Mouse (Mus musculus): ENCODE data around the gene Arv1.
A peak's percentile ranks its signal among the peaks of the same experiment; 100 is the strongest.

Gene Arv1

DNA sequence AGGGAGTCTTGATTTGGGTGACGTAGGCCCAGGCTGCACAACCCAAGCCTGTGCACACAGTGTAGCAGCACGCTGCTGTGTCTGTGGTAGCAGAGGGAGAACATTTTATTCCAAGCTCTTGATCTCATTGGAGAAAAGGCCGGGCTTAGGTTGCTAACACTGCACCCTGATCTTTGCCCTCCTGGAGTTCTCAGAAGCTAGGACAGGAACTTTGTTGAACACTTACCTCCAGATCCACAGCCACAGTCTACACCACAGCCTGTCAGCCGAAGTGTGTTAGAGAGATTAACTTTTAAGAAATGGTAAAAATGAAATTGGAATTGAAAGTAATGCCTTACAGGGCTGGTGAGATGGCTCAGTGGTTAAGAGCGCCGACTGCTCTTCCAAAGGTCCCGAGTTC, 2.4 kb downstream of the Arv1 start:
- no peak for DNase-seq (ENCODE audit: low read depth)

DNA sequence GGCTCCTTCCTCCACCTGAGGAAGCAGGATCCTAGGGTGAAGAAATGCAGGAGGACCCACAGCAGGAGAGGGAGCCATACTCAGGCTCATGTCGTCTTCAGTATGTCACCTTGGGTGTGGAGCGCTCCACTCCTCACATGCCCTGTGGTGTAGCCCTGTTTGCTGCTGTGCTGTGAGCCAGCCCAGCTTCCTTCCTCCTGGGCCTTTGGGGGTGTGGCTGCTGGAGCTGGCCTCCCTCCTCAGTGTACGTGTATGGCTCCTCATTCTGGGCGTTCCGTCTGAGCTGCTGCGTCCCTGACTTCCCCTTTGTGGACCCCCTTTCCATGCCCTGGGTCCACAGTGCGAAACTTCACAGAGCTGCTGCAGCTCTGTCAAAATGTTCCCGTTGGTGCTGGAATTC, 10.9 kb downstream of the Arv1 start:
- DNase-seq (ENCODE audit: low read depth): no peak

DNA sequence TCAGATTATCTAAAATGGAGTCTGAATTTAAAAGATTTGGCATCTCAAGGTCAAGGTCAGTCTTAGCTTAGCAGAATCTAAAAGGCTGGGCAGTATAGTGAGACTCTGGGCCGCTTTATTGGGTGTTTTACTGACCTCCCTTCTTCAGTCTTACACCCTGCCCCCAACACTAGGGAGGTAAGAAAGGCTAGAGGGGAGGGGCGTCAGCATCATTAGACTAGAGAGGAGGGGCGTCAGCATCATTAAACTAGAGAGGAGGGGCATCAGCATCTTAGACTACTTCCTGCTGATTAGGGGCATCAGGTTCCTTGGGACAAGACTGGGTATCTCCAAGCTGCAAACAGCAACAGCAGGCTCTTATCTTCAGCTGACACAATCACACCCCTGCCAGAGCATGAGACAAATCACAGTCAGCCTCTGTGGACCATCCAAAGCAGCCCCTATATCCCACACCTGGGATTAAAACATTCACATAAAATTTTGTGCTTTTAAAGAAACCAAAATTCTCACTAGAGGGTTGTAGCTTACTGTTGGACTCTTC, 13.5 kb downstream of the Arv1 start:
- DNase-seq (ENCODE audit: low read depth): no peak

DNA sequence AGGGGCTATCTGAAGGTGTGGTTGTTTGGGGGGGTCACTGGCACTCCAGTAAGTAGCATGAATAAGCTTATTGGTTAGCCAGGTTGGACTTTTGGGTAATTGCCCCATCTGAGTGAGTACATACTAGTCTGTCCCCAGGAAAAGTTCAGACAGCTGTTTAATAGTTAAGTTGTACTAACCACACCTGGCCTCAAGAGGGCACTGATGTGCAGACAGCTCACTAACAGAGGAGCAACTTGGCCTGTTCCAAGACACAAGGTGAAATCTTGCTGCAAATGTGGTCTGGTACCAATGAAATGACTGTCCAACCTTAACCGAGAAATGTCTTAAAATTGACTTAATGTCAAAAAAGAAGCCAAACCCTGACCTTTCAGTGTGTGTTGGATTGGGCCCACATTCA, 17.3 kb downstream of the Arv1 start:
- DNase-seq (ENCODE audit: low read depth): peak; percentile 79

DNA sequence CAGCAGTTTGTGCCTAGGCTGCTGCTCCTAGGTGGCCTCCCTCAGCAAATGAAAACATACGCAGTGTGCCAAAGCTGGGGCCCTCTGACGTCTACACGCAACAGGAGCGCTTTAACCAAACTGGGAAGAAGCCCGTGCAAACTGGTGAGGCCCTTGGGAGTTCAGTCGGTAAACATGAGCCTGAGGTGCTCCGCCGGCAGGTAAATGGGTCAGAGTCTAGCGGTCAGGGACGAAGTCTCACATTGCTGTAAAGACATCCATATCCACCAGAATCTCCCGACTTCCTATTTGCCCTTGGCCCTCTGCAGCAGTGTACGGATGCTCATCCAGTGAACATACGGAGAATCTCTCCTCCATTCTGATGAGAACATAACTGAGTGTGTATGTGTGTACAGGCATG, 24.7 kb downstream of the Arv1 start:
- no peak for DNase-seq (ENCODE audit: low read depth)

DNA sequence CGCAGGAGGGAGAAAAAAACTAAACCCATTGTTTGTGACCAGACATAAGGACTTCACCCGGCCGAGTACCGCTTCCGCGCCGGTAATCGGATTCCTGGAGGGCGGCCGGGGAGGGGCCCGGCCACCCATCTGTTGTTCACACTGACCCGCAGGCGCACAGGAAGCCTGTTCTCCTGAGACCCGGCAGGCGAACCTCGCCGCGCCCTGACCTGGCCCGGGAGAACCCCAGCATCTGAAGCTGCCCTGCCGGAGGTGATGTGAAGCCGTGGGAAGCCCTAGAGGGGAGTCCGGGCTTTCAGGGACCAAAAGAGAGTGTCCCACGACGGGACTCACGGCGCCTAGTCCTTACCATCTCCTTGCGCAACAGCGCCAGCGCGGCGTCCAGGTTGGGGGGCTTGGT, 29.3 kb downstream of the Arv1 start:
- DNase-seq (ENCODE audit: low read depth): no peak

DNA sequence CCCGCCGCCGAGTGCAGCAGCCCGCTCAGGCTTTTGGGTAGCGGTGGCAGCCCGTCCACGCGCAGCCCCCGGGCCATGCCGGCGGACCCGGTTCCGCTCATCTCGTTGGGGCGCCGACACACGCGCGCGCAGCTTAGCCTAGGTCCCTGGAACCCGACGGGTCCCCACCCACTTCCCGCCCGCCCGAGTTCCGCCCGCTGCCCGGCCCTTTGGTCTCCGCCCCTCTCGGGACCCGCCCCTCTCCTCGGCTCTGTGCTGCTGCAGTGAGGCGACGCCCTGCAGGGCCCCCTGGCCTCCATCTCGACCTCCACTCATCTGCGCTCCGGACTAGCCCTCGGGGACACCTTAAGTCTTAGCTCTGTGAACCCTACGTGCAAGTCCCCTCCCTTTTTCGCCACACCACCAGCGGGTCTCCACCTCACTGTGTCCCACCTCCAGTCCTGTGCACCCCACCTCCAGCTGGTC, 29.8 kb downstream of the Arv1 start, which contains the start of gene Fam89a:
TSS of gene Fam89a (minus strand) at position 124 of the 465 bp plus-strand sequence.
- peak; percentile 89 for DNase-seq (ENCODE audit: low read depth)

DNA sequence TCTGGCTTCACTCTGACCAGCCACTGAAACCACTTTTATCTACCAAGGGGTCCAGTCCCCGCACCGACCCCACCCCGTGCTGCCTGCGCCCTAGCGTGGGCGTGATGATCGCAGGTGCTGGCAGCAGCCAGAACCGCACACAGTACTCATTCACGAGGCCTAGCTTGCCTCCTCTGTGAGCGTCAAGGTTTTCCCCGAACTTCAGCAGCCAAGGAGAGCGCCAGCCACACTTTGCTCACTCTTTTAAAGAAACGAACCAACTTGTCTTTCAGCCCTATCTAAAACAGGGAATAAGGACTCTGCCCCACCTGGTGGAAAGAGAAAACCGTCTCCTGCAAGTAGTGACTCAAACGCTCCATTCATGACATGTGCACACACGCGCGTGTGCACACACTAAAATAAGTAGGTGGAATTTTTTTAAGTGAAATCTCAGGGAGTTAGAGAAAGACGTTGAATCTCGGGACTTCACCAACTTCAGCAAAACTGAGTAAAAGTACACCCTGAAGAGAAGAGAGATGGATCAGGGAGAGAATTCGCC, 30.5 kb downstream of the Arv1 start:
- peak; percentile 63 for DNase-seq (ENCODE audit: low read depth)

DNA sequence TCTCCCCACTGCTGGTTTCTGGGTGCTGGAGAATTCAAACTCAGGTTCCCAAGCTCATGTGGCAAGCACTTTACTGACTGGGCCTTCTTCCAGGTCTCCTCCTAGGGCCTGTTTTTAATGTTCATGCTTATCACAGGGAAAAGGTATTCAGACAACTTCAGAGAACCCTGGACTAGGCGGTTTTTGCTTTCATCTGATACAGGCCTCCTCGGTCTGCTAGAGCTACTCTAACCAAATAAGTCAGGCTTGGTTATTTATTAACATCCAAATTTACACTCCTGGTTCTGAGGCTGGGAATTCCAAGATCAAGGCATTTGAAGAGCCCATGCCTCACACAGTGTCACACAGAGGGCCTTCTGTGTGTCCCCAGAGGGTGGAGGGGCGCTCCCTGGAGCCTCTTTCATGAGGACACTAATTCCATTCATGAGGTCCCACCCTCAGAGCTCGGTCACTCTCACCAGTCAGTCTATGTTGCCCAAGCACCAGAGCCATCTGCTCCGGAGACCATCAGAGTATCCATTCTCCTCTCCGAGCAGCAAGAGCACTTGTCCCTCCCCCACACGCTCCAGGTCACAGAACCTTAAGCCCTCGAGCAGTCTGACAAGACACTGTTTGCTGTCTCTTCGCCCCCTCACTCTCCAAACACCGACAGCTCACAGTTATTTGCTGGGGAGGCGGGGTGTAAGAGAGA, 32.3 kb downstream of the Arv1 start:
- peak; percentile 16 for DNase-seq (ENCODE audit: low read depth)

DNA sequence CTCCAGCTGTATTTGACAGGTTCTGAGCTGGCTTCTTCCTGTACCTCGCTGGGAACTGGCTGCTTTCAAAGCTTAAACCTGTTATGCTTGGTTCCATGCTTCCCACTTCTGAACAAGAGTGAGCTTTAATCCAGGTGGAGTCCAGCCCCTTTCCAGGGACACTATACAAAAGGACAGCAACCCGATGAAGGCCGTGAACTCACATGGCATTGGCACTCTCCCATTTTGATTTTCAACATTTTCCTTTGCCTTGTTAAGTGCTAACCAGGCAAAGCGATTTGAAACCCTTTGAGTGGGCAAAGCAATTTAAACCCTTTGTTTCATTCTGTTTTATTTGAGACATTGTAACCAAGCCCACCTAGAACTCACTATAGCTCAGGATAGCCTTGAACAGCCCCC, 32.9 kb downstream of the Arv1 start:
- DNase-seq (ENCODE audit: low read depth): no peak

DNA sequence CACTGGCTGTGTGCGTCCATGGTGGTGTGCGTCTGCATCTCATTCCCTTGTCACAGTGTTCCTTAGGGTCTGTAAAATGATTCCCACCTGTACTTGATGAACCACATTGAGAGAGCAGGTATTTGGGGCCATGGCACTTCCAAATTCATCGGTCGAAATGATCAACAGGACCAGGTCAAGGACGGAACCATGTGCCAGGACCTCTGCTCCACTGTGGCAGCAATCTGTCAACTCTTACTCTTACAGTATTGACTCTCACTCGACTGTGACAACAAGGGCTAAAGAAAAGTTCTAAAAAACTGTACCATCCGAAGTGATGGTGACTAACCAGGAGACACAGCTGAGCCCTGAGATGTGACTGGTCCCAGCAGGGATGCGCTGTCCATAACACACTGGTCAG, 33.5 kb downstream of the Arv1 start:
- no peak for DNase-seq (ENCODE audit: low read depth)

DNA sequence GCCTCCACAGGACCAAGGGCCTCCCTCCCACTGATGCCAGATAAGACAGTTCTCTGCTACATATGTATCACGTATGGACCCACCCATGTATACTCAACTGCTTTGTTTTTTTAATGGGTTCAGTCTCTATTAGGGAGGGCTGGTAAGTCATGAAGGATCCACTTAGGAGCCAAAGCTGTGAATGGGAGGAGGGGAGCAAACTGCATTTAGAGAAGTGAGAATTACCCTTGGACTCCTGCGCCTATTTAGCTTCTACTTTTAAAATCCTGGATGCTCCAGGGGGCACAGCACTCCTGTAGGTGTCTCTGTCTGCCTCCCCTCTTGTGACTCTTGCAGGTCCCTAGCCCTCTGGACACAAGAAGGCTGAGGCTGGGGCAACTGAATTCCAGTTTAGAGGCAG, 34.2 kb downstream of the Arv1 start:
- DNase-seq (ENCODE audit: low read depth): no peak

DNA sequence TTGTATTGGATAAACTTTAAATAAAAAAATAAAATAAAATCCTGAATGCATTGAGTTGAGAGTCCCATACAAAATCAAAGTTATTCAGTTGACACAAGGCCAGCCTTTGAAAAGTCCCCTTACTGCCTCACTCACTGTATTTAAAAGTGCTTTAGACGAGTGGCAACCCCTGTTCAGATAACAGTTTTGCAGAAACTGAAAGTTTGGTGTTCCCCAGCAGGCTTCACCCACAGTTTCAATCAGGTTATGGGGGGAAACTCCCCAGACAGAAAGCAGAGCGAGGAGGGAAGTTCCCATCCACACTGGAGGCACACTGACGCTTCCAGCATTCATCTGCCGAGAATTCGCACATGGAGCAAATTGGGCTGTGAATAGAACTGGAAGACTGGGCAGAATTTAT, 34.7 kb downstream of the Arv1 start:
- peak; percentile 79 for DNase-seq (ENCODE audit: low read depth)

DNA sequence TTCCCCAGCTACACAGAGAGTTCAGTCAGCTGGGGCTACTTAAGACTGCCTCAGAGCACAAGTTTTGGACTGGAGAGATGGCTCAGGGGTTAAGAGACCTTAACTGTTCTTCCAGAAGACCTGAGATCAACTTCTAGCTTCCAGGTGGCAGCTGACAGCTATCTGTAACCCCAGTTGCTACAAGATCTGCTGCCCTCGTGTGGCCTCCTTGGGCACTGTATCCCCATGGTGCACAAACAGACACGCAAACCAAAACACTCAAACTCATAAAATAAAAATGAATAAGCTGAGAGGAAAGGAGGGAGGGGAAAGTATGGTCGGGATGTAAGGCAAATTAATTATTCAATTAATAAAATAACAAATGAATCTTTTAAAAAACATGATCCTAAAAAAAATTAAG, 36.6 kb downstream of the Arv1 start:
- DNase-seq (ENCODE audit: low read depth): peak; percentile 81

DNA sequence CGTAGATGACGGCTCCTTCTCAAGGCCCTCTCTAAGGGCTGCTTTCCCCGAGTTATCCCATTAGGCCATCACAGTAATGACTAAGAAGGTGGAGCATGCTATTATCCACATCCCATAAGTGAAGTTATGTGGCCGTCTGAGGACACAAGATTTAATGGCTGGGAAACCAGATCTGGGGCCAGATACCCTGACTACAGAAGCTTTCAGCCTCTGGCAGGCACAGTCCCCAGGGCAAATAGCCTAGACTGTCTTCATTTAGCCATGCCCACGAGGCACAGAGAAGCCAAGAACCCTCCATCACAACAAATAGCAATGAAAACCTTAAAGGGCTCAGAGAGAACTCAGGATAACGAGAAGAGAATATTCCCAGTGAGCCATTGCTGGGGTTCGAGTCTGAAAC, 41.1 kb downstream of the Arv1 start:
- DNase-seq (ENCODE audit: low read depth): no peak

DNA sequence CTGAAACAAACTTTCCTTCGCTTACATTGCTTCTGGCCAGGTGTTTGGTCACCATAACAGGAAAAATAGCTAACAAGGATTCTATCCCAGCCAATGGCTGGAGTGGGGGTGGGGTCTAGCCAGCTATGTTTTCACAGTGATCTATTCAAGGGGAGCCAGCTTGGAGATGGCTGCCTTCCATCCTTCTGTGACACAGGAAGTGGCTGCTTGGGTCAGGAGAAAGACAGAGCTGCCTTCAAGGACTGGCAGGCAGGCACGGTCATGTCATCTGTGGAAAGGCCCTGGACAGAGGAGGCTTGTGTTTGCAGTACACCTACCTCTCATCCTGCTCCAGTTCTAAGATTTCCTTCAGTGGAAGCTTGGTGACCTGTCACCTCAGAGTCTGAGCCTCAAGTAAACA, 50.5 kb downstream of the Arv1 start:
- no peak for DNase-seq (ENCODE audit: low read depth)

DNA sequence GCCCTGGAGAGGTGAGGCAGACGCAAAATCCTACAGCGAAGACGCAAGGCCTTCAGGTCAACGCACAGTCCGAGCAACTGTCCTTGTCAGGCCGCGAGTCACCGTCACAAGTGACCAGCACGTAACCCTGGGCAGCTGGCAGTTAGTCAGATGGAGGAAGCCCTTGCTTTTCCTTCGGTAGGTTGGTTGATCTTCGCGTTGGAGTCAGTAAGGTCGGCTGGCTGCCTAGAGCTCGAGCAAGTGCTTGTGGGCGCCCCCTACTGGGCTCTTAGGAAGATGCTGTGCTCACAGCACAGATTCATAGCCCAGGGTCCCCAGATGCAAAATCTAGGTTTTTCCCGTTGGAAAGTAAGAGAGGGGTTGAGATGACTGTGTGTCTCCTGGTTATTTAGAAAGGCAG, 53.8 kb downstream of the Arv1 start:
- DNase-seq (ENCODE audit: low read depth): peak; percentile 76

DNA sequence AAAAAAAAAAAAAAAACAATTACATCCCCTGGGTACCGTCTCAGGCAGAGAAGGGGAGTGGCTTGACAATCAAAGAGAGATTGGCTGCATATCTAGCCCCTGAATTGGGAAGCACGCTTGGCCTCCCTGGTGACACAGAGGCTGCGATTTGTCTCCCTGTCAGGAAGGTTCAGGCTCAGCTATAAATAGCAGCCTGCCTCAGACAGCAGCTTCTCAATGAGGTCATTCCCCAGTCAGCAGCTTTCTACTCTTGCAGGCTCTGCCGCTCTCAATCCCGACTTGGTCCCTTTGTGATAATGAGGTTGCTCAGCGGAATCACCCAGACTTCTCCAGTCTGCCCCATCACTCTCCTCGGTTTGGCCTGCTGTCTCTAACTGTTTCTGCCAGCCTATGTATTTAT, 58.3 kb downstream of the Arv1 start:
- DNase-seq (ENCODE audit: low read depth): no peak

DNA sequence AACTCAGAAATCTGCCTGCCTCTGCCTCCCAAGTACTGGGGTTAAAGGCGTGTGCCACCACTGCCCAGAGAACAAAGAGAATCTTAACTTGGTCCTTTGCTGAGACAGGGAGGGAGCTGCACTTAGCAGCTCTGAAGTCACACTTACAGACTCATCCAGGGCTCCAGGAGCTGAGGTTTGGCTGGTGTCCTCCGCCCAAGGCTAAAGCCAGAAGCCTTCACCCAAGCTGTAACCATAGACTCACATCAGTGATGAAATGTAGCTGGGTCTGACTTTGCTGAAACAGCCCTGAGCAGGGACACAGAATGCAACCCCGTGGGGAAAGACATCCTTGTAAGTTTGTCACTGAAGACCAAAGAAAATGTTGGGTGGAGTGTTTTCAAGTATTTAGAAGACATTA, 60.5 kb downstream of the Arv1 start:
- no peak for DNase-seq (ENCODE audit: low read depth)

DNA sequence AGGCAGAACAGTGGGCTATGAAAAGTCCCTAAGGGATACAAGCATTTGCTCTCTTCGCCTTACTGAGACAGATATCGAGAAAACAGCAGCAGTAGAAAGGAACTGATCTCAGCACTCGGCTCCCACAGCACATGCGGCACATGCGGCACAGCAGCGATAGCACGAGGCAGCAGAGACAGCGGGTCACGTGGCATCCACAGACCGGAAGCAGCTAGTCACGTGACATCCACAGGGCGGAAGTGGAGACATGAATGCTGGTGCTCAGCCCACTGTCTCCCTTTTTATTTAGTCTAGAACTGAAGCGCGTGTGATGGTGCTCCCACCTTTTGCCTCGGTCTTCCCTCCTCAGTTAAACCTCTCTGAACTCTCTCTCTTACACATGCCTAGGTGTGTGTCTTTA, 61.3 kb downstream of the Arv1 start:
- DNase-seq (ENCODE audit: low read depth): no peak
